Mouse (Mus musculus): Measurements from ENCODE around the gene Thpo.

- TF ChIP-seq CTCF (IDR thresholded peaks at IDR 0.05; ENCODE audit: low read depth) (no peak), EP300 (IDR thresholded peaks at IDR 0.05; ENCODE audit: low read depth) (0 out of 2 replicates have a peak, but pooled peaks have one; percentile 36)
Measured at GRCm38 (mm10) chr16:20690774-20691173, 43.5 kb downstream of the Thpo start.

Data from liver, embryonic 14.5 days (tissue).